Mouse (Mus musculus): ENCODE measurements around the gene Ankrd33b.

Ankrd33b gene

DNA sequence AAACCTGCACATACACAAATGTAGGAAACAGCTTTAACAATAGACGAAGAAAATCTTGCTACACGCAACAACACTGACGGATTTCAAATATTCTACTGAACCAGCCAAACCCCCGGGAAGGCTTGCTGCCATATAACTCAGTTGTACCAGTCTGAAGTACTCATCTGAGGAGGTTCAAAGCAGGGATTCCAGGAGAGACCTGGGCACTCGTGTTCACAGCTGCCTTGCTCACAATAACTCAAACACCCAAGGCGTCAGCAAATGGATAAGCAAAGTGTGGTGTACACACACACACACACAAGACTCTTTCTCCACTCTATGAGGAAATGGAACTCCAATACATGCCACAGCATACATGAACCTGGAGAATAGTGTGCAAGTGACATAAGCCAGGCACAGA lies 29.5 kb downstream of the Ankrd33b start:
- no peak for DNase-seq

- DNase-seq: peak; percentile 49 to 52
Measured at GRCm38 (mm10) chr15:31337192-31337741, 30.3 kb downstream of the Ankrd33b start.

DNA sequence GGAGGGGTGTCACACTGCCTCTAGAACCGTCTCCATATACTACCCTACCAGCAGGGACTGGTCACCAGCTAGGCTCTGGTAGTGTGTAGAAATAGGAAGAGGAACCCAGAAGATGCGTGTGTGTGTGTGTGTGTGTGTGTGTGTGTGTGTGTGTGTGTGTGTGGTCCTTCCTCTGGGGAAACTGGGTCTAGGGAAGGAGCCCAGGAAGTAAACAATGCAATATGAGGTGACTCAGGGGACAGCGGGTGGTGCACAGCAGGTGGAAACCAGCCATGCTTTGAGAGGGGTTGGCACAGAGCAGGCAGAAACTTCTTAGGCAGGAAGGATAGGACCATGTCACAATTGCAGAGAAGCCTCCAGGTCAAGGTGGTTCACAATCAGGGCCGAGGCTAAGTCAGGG lies 30.8 kb downstream of the Ankrd33b start:
- peak; percentile 74 to 78 for DNase-seq

- peak in 1 of 2 experiments; percentile 29 for DNase-seq
Measured at GRCm38 (mm10) chr15:31334829-31335228, 32.7 kb downstream of the Ankrd33b start.

- DNase-seq: peak; percentile 56 to 58
Measured at GRCm38 (mm10) chr15:31332541-31333163, 34.9 kb downstream of the Ankrd33b start.

DNA sequence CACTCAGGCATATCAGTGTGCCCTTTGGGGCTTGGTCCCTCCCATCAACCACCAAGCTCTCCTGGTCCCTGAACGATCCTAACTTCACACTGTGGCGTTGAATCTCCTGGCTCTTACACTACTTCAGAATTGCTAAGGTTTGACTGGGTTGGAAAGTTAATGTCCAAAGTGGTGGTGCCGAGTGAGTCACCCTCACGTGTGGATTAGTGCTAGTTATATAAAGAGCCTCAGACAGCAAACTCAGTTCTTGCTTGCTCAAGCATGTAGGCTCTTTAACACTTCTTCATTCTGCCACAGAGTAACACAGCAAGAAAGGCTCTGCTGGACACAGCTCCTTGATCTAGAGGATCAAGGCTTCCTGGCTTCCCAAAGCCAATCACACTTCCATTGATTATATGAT lies 35.8 kb downstream of the Ankrd33b start:
- peak; percentile 76 to 83 for DNase-seq

DNA sequence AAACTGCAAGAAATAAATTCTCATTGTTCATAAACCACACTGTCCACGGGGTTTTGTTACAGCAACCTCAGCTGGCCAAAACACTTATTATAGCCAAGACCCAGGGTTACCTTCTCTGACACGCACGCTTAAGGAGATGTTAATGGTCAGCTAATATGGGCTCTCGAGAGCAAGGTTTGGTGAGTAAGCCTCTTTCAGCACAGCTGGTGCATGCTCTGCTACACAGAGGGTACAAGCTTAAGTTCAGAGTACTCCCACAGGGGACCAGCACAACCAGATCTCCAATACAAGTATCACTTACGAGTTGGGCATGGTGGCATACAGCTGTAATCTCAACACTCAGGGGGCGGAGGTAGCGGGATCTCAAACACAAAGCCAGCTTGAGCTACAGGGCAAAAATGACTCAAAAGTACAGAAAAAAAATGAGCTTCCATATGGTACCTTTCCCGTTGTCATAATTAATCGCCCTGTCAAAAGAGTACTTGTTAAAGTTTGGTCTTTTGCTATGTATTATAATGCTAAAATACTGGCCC lies 39.4 kb downstream of the Ankrd33b start:
- DNase-seq: no peak

GRCm38 (mm10) chr15:31325660-31326354 lies 41.7 kb downstream of the Ankrd33b start:
- no peak for DNase-seq

- DNase-seq: no peak
Measured at GRCm38 (mm10) chr15:31324551-31324950, 43.0 kb downstream of the Ankrd33b start.

- DNase-seq: peak; percentile 69 to 71
Measured at GRCm38 (mm10) chr15:31323684-31324083, 43.8 kb downstream of the Ankrd33b start.

GRCm38 (mm10) chr15:31320598-31321377 lies 46.7 kb downstream of the Ankrd33b start:
- peak; percentile 31 to 37 for DNase-seq

GRCm38 (mm10) chr15:31319046-31319445 lies 48.5 kb downstream of the Ankrd33b start:
- DNase-seq: no peak

GRCm38 (mm10) chr15:31318158-31318955 lies 49.2 kb downstream of the Ankrd33b start:
- DNase-seq: no peak

DNA sequence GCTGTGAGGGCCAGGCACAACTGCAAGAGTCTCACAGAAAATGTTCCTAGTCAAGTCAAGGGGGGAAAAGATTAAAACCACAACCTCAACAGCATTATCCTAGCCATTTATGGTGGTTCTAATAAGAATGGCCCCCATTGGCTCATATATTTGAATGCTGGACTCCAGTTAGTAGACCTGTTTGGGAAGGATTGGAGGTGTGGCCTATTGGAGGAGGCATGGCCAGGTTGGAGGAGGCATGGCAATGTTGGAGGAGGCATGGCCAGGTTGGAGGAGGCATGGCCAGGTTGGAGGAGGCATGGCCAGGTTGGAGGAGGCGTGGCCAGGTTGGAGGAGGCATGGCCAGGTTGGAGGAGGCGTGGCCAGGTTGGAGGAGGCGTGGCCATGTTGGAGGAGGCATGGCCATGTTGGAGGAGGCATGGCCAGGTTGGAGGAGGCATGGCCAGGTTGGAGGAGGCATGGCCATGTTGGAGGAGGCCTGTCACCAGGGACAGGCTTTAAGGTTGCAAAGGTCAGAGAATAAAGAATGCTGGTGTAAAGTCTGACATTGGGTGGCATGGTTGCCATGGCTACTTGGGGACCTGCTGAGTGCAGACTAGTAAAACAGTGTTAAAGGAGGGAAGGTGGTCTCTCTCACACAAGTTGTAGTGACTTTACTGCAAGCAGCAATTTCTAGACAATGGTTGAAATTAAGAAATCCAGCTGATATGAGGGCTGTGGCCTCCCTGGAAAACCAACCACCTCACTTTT lies 50.3 kb downstream of the Ankrd33b start:
- DNase-seq: no peak

DNA sequence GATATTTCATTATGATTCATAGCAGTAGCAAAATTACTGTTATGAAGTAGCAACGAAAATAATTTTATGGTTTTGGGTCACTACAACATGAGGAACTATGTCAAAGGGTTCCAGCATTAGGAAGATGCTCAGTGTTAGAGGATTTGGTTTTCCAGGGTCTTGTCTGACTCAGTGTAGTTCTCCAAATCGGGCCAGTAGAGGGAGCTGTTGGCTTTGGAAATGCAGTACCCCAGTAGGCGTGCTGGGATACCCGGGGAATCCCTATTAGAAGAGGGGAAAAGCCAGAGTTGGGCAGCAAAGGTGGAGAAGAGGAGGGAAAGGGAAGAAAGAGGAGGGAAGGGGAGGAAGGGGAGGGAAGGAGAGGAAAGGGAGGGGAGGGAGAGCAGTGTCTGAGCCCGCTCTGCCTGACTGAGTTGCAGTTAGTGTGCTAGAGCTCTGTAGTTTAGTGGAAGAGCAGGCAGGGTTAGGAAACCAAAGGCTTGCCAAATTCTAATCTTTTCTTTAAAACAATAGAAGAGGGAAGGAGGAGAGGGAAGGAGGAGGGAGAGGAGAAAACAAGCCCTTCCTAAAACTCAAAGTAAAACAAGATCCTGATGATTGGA lies 51.8 kb downstream of the Ankrd33b start:
- DNase-seq: peak; percentile 79 to 81

DNA sequence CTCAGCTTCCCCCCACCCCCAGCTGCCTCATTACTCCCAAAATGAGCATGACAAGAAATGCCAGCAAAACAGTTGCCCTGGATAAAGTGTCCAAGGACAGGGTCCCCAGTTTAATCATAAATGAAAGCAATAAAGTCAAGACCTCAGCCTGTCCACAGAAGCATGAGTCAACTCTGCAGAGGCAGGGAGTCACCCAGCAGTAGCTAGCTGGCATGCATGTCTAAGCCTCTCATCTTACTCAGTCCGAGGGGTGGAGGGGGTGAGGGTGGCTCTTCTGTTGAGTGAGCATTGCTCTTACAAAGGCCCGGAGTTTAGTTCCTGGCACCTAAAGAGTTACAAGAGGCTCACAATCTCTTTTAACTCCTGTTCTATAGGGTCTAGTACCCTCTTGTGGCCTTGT lies 55.5 kb downstream of the Ankrd33b start:
- DNase-seq: no peak

- peak; percentile 57 to 61 for DNase-seq
Measured at GRCm38 (mm10) chr15:31309526-31309925, 58.0 kb downstream of the Ankrd33b start.

GRCm38 (mm10) chr15:31306726-31307125 lies 60.8 kb downstream of the Ankrd33b start:
- DNase-seq: no peak

DNA sequence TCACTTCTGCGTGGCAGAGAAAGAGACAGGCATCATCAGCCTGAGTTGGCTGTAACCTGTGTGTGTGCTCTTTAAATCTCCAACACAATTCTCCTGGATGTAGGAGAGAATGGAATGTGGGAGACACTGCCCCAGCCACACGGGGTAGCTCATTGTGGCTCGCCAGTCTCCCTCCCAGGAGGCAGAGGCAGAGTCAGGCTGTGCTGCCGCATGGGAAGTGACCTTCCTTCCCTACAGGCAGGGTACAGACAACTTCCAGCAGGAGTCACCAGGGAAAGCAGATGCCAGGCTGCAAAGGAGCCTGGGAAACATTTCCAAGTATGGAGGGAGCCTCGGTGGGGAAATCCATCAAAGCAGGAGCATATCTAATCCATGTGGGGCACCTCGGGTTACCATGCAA lies 62.3 kb downstream of the Ankrd33b start:
- DNase-seq: no peak

- DNase-seq: no peak
Measured at GRCm38 (mm10) chr15:31304302-31304701, 63.2 kb downstream of the Ankrd33b start.
